Mouse (Mus musculus) ES-Bruce4 (cell line): ENCODE measurements at regions not wholly inside any gene's neighbourhood (a gene's known extent, or its start where the extent isn't known, plus 50 kb on each side); places are given as distances from the start of the nearest gene placed in this dataset.

Experiments
- CTCF ChIP-seq: IDR thresholded peaks from one replicate; pipeline ENCODE4 v1.8.1; 2011; ENCODE audit warnings: low read depth, low read length
- EP300 ChIP-seq: IDR thresholded peaks from 2 replicates; pipeline ENCODE4 v1.6.1; 2011; ENCODE audit warnings: low read depth, low read length; ENCODE audit not compliant: insufficient read depth
- POLR2A ChIP-seq: IDR thresholded peaks from one replicate; pipeline ENCODE4 v1.8.1; 2011; ENCODE audit warnings: low read length; ENCODE audit not compliant: insufficient read depth

DNA sequence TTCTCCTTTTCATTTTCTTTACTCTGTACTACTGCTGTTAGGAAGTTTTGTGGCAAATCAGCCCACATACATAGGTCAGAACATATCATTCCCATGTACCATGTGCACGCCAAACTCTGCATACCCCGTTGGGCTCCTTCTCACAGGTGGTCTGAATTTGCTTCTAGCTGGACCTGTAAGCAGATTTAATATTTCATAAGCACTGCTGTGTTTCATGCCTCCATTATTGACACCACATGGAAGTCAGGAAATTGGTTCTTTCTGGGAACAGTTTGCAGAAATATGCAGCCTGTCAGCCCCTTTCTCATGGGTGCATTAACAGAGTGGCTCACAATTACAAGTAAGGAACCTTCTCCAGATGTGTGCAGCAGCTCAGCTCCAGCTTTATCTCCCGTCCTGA is 168.1 kb upstream of the Ddhd1 start:
- TF ChIP-seq POLR2A (no peak), CTCF (no peak), EP300 (no peak)
